Mouse (Mus musculus) erythroblast, embryonic 14.5 days (primary cell): ENCODE data around the gene Pdxp.

Experiments used
- GATA1 ChIP-seq: IDR thresholded peaks from 2 replicates; pipeline ENCODE4 v1.6.1; 2012; ENCODE audit warnings: low read length, inconsistent platforms, mixed read lengths
- TAL1 ChIP-seq: IDR thresholded peaks from 3 replicates; pipeline ENCODE4 v1.6.1; 2012; ENCODE audit warnings: low read length, inconsistent platforms, mixed read lengths

DNA sequence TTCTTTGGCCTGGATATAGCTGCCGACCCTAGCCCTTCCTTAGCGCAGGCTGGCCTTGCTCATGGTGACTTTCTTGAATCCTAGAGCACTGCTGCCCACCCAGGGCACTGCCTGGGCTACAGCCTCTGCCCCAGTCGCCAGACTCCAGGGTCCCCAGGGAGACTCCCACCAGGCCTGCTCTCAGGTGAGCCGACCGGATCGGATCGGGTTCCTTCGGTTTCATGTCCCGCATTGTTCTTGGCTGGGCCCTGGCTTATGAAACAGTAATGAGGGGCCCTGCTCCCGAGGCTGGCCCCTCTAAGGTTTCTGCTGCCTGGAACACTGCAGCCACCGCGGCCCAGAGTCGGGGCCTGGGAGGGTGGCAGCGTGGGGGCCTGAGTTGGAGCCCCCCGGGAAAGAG lies 43.3 kb downstream of the Pdxp start:
- TF ChIP-seq TAL1 (no peak), GATA1 (no peak)
